Mouse (Mus musculus) midbrain, embryonic 16.5 days (tissue): ENCODE data around the gene Gm43064. TPM values are rescaled to one million over a fixed set of nuclear protein-coding genes. Genes with fewer than 3 reads are reported as not detected.
"Not testable (repeated sequence)": the region's sequence is repeated elsewhere in the genome, so short reads cannot be mapped to it uniquely, and the experiment has no call there.

ENCODE experiments used
- ATAC-seq: fragments of 200-750 bp; cut with Nextera tagmentation; 2 replicates; pipeline ENCODE4 v1.8.0; 2017; ENCODE audit warnings: moderate TSS enrichment
- H3K27ac ChIP-seq: fragments of 300-500 bp; sonication (generic); 2 replicates; pipeline ENCODE4 v1.5.1; 2014; ENCODE audit warnings: mild to moderate bottlenecking, low read length, mixed read lengths
- H3K27me3 ChIP-seq: fragments of 300-500 bp; sonication (generic); 2 replicates; pipeline ENCODE4 v1.6.1; 2014; ENCODE audit warnings: low read depth, low read length, mixed read lengths; ENCODE audit not compliant: control insufficient read depth, insufficient read depth
- H3K36me3 ChIP-seq: fragments of 300-500 bp; sonication (generic); 2 replicates; pipeline ENCODE4 v1.6.1; 2014; ENCODE audit warnings: mild to moderate bottlenecking, low read length, moderate library complexity, mixed read lengths; ENCODE audit not compliant: control insufficient read depth, insufficient read depth
- H3K4me1 ChIP-seq: fragments of 300-500 bp; sonication (generic); 2 replicates; pipeline ENCODE4 v1.6.1; 2014; ENCODE audit warnings: mild to moderate bottlenecking, low read length, mixed read lengths; ENCODE audit not compliant: control insufficient read depth, insufficient read depth
- H3K4me2 ChIP-seq: fragments of 300-500 bp; sonication (generic); 2 replicates; pipeline ENCODE4 v1.6.1; 2014; ENCODE audit warnings: mild to moderate bottlenecking, low read length, mixed read lengths
- H3K4me3 ChIP-seq: fragments of 300-500 bp; sonication (generic); 2 replicates; pipeline ENCODE4 v1.5.1; 2014; ENCODE audit warnings: low read depth, mild to moderate bottlenecking, low read length, moderate library complexity, mixed read lengths
- H3K9ac ChIP-seq: fragments of 300-500 bp; sonication (generic); 2 replicates; pipeline ENCODE4 v1.6.1; 2014; ENCODE audit warnings: low read depth, low read length, mixed read lengths
- H3K9me3 ChIP-seq: fragments of 300-500 bp; sonication (generic); replicated peaks from 2 replicates; pipeline ENCODE4 v1.6.1; 2014; ENCODE audit warnings: mild to moderate bottlenecking, low read length, mixed read lengths; ENCODE audit not compliant: control insufficient read depth, poor library complexity, severe bottlenecking
- WGBS: fragments of 180-500 bp; shearing (Covaris S2); extraction: QIAGEN DNeasy Blood & Tissue Kit; methylation state at CpG from one replicate; pipeline ENCODE4 v1.1.7; 2014; 5-methylcytosine and 5-hydroxymethylcytosine counted together
- polyA plus RNA-seq: library from polyadenylated mRNA; unstranded; fragments of >200 nt; fragmentation: Nextera tagmentation; extraction: Ambion mirVana; gene quantifications from 2 replicates; pipeline ENCODE4 v1.2.1, GENCODE M21; 2015

The Gm43064 gene
- polyA plus RNA-seq, 1 experiment from 2014 or later, result 0.15 TPM

GRCm38 (mm10) chr3:103836453-103836852 lies 27.1 kb downstream of the Gm43064 start:
- Histone ChIP-seq H3K9me3 (no peaks in the 10 kb centered on the region), H3K4me3 (no peak overlapping the region), H3K9ac (no peak overlapping the region), H3K27ac (no peak overlapping the region), H3K4me2 (no peak overlapping the region), H3K36me3 (no peaks in the 10 kb centered on the region), H3K4me1 (no peaks in the 10 kb centered on the region), H3K27me3 (no peaks in the 10 kb centered on the region)
- WGBS, result 93% methylated on average over 5 of the region's 5 CpGs
- ATAC-seq, result no peak

GRCm38 (mm10) chr3:103839711-103840110 lies 30.3 kb downstream of the Gm43064 start:
- Histone ChIP-seq H3K36me3 (no peaks in the 10 kb centered on the region), H3K9ac (no peak overlapping the region), H3K27ac (no peak overlapping the region), H3K4me1 (no peaks in the 10 kb centered on the region), H3K4me3 (no peak overlapping the region), H3K27me3 (no peaks in the 10 kb centered on the region), H3K9me3 (no peaks in the 10 kb centered on the region; the same call in 1 of the 2 replicates), H3K4me2 (no peak overlapping the region)
- no peak for ATAC-seq
- WGBS, result 90% methylated on average over 6 of the region's 6 CpGs

- ATAC-seq, H3K36me3 ChIP-seq: not testable (repeated sequence)
These were observed 30.8 kb downstream of the Gm43064 start for GRCm38 (mm10) chr3:103840195-103840594.

GRCm38 (mm10) chr3:103840946-103841345 lies 31.6 kb downstream of the Gm43064 start:
- not testable (repeated sequence) for H3K4me2 ChIP-seq, H3K4me3 ChIP-seq, H3K9ac ChIP-seq, ATAC-seq, H3K4me1 ChIP-seq, H3K36me3 ChIP-seq, H3K27ac ChIP-seq, H3K9me3 ChIP-seq, H3K27me3 ChIP-seq
- WGBS, result 95% methylated on average over 7 of the region's 7 CpGs

More at GRCm38 (mm10) chr3:103840195-103840594, 30.8 kb downstream of the Gm43064 start:
- H3K27me3 ChIP-seq, H3K4me1 ChIP-seq, H3K9ac ChIP-seq, H3K4me3 ChIP-seq, H3K4me2 ChIP-seq, H3K27ac ChIP-seq, H3K9me3 ChIP-seq: not testable (repeated sequence)
- WGBS, result 81% methylated on average over 3 of the region's 3 CpGs

GRCm38 (mm10) chr3:103850644-103851363 lies 41.4 kb downstream of the Gm43064 start:
- WGBS, result 84% methylated on average over 9 of the region's 9 CpGs
- H3K4me1 ChIP-seq, result no peaks in the 10 kb centered on the region
- no peak overlapping the region for H3K9ac ChIP-seq
- H3K27me3 ChIP-seq, result no peaks in the 10 kb centered on the region
- H3K4me3 ChIP-seq, result no peak overlapping the region
- H3K4me2 ChIP-seq, result no peak overlapping the region
- no peaks in the 10 kb centered on the region for H3K36me3 ChIP-seq
- no peak overlapping the region for H3K27ac ChIP-seq
- no peaks in the 10 kb centered on the region for H3K9me3 ChIP-seq
- ATAC-seq, result no peak

- Histone ChIP-seq H3K4me3 (no peak overlapping the region), H3K36me3 (no peaks in the 10 kb centered on the region), H3K4me2 (no peak overlapping the region), H3K27me3 (no peaks in the 10 kb centered on the region), H3K9me3 (no peaks in the 10 kb centered on the region), H3K27ac (no peak overlapping the region), H3K4me1 (no peaks in the 10 kb centered on the region), H3K9ac (no peak overlapping the region)
- ATAC-seq, result no peak
- WGBS, result 91% methylated on average over 6 of the region's 6 CpGs
These were observed 42.1 kb downstream of the Gm43064 start for GRCm38 (mm10) chr3:103851481-103851880.

- Histone ChIP-seq H3K36me3 (no peaks in the 10 kb centered on the region), H3K27ac (no peak overlapping the region), H3K4me1 (no peaks in the 10 kb centered on the region), H3K9me3 (no peaks in the 10 kb centered on the region), H3K4me3 (no peak overlapping the region), H3K4me2 (no peak overlapping the region), H3K9ac (no peak overlapping the region), H3K27me3 (no peaks in the 10 kb centered on the region)
- no peak for ATAC-seq
- 90% methylated on average over 8 of the region's 8 CpGs for WGBS
These were observed 42.5 kb downstream of the Gm43064 start for GRCm38 (mm10) chr3:103851882-103852281.

GRCm38 (mm10) chr3:103852565-103853299 lies 43.4 kb downstream of the Gm43064 start:
- Histone ChIP-seq H3K27ac (no peak overlapping the region), H3K36me3 (no peaks in the 10 kb centered on the region), H3K9me3 (no peaks in the 10 kb centered on the region), H3K4me2 (no peak overlapping the region), H3K4me3 (no peak overlapping the region), H3K9ac (no peak overlapping the region), H3K27me3 (no peaks in the 10 kb centered on the region), H3K4me1 (no peaks in the 10 kb centered on the region)
- ATAC-seq, result no peak
- 65% methylated on average over 3 of the region's 3 CpGs for WGBS

- Histone ChIP-seq H3K9ac (no peak overlapping the region), H3K9me3 (no peaks in the 10 kb centered on the region), H3K4me3 (no peak overlapping the region), H3K27ac (no peak overlapping the region), H3K36me3 (no peaks in the 10 kb centered on the region), H3K4me2 (no peak overlapping the region), H3K4me1 (no peaks in the 10 kb centered on the region), H3K27me3 (no peaks in the 10 kb centered on the region)
- 53% methylated on average over 8 of the region's 8 CpGs for WGBS
- ATAC-seq, result no peak
These were observed 44.4 kb downstream of the Gm43064 start for GRCm38 (mm10) chr3:103853804-103854203.
